Mouse (Mus musculus) bone marrow, adult 2 months (tissue): ENCODE results near the gene Tab1. TPM values are rescaled to one million over a fixed set of nuclear protein-coding genes. Genes with fewer than 3 reads are reported as not detected.

Experiments used
- H3K27ac ChIP-seq: fragments of 200-500 bp; 2 replicates; pipeline ENCODE4 v1.5.1; 2012; ENCODE audit warnings: low read depth, mild to moderate bottlenecking, control low read depth, inconsistent platforms, low read length; ENCODE audit not compliant: control insufficient read depth, poor library complexity, insufficient read depth
- H3K4me1 ChIP-seq: fragments of 200-500 bp; 2 replicates; pipeline ENCODE4 v1.6.1; 2011; ENCODE audit warnings: low read length; ENCODE audit not compliant: control insufficient read depth, insufficient read depth
- H3K4me3 ChIP-seq: fragments of 200-500 bp; replicated peaks from 2 replicates; pipeline ENCODE3; 2011; ENCODE audit warnings: mild to moderate bottlenecking, low read depth, low read length, control low read depth; ENCODE audit not compliant: control insufficient read depth
- CTCF ChIP-seq: fragments of 200-500 bp; IDR thresholded peaks from 2 replicates; pipeline ENCODE4 v1.5.1; 2011; ENCODE audit warnings: low read length, control low read depth; ENCODE audit not compliant: control insufficient read depth, insufficient read depth
- POLR2A ChIP-seq: fragments of 200-500 bp; IDR thresholded peaks from 2 replicates; pipeline ENCODE4 v1.6.1; 2011; ENCODE audit warnings: low read depth, mild to moderate bottlenecking, control low read depth, low read length, borderline replicate concordance; ENCODE audit not compliant: control insufficient read depth
- WGBS: fragments of 180-500 bp; shearing (Covaris S2); methylation state at CpG from one replicate; pipeline ENCODE4 v1.1.7; 2018; 5-methylcytosine and 5-hydroxymethylcytosine counted together
- polyA plus RNA-seq: library from polyadenylated mRNA; stranded (reverse); fragments of >200 nt; gene quantifications from 2 replicates; pipeline ENCODE4 v1.2.4, GENCODE M21; 2011; ENCODE audit warnings: low replicate concordance; ENCODE audit not compliant: missing spikeins, insufficient read depth, insufficient read length

The Tab1 gene
- polyA plus RNA-seq, 1 experiment: 26.6 TPM

DNA sequence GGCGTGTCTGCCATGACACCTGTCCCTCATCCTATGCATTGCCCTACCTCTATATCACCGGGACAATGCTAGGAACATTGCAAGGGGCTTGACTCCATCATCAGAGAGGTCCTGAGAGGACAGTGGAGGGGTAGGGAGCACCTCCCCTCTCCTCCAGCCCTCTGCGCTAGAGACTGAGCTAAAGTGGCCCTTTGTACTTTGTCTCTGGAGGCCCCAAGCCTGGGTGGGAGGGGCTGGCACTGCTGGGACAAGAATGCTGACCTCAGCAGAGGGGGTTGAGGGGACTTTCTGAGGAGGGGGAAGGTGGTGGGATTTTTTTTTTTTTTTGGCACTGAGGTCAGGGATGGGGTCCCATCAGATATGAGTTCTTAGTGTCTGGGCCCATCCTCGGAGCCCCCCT, 57.1 kb downstream of the Tab1 start:
- Histone ChIP-seq H3K27ac (no peak overlapping the region), H3K4me3 (no peak overlapping the region), H3K4me1 (no peaks in the 10 kb centered on the region)
- WGBS: 81% methylated on average over 4 of the region's 4 CpGs
- no peak for TF ChIP-seq POLR2A
- TF ChIP-seq CTCF: no peak

DNA sequence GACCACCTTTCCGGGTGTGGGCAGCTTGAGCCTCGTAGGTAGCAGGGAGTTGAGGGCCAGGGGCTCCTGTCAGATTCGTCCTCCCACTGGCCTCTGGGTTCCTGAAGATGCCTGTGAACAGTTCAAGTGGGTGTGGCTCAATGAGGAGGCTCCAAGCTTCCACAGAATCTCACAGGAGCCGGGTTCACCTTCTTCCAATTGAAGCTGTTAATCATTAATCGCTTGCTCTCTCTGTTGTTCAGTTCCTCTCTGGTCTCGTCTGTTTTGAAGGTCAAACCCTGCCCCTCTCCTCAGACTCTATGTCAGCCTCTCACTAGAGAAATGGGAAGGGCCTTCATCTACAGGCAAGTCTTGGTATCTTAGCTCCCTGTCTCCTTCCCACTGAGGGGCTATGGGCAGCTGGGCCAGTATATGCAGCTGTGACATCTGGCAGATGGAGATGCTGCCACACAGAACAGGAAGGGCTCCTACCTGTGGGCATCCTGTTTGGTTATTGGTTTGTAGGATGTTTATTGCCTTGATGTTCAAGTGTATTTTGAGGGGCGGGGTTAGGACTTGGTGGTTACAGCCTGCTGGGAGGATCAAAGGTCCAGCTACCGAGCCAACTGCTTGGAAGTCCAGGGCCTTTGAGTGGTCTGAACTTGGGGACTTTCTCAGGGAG, 58.8 kb downstream of the Tab1 start:
- Histone ChIP-seq H3K4me3 (no peak overlapping the region), H3K27ac (no peak overlapping the region), H3K4me1 (no peaks in the 10 kb centered on the region)
- TF ChIP-seq POLR2A (no peak), CTCF (no peak)
- 59% methylated on average over 8 of the region's 8 CpGs for WGBS

DNA sequence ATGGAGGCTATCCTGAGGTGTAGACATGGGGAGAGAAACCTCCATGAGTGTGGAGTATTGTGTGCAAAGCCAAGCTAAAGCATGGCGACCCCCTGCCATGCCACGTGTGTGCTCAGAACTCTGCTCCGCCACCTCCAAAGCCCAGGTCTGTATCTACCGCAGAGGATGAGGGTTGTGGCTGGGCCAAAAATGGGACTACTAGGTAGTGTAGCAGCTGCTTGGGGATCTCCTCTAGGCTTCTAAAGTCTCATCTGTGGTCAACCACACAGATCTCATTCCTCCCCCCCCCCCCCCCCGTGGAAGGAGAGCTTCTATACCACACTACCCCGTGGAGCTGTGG, 59.3 kb downstream of the Tab1 start:
- Histone ChIP-seq H3K27ac (no peak overlapping the region), H3K4me3 (no peak overlapping the region), H3K4me1 (no peaks in the 10 kb centered on the region)
- 51% methylated on average over 6 of the region's 6 CpGs for WGBS
- TF ChIP-seq POLR2A: no peak
- TF ChIP-seq CTCF: no peak

DNA sequence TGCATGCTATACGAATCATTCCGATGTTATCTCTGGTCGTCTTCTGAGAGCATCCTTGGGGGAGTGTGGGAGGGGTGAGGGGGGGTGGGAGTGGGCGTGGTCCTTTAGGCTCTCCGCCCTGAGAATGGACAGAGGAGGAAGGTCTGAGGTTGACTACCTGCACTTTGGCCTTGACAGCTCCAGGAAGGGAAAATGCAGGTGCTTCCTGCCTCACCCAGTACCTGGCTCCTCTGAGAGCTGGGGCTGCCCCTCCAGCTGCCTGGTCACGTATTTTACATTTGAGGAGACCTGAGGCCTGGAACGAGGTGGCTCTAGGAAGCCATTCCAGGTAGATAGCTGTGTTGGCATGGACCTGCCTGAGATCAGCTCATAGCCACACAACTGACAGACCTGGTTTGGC, 59.9 kb downstream of the Tab1 start:
- 37% methylated on average over 7 of the region's 7 CpGs for WGBS
- Histone ChIP-seq H3K27ac (no peak overlapping the region), H3K4me1 (no peaks in the 10 kb centered on the region), H3K4me3 (no peak overlapping the region)
- TF ChIP-seq CTCF (no peak), POLR2A (no peak)

GRCm38 (mm10) chr15:80199556-80199955, 66.6 kb downstream of the Tab1 start:
- Histone ChIP-seq H3K27ac (no peak overlapping the region), H3K4me1 (no peaks in the 10 kb centered on the region), H3K4me3 (no peak overlapping the region)
- no peak for TF ChIP-seq POLR2A
- TF ChIP-seq CTCF: no peak
- 79% methylated on average over 2 of the region's 2 CpGs for WGBS

DNA sequence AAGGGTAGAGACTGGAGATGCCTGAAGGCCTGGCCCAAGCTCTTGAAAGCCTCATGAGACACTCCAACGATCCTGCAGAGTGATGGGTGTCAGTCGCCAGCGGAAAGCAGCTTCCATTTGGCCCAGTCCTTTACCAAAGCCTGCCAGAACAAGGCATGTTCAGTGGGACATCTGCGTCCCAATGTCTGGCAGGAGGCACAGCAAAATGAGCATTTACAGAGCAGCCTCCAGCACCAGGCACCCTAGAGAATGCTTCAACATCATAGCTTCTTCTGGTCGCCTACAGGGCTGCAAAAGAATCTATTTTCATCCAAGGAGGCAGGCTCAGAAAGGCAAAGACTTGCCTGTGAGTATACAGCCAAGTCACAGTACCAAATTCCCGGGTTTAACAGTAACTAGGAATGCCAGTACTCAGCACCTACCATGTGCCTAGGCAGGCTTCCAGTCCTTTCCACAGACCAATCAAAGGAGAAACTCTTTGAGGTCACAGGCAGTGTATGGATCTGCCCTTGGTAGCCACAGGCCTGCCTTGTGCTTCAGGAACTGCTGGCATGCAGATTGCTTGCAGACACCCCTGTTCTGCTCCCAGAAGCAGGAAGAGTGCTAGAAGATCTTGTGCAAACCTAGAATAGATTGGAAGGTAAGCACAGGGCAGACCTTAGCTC, 69.3 kb downstream of the Tab1 start:
- TF ChIP-seq POLR2A: no peak
- no peak for TF ChIP-seq CTCF
- WGBS: 69% methylated on average over 6 of the region's 6 CpGs
- H3K4me3 ChIP-seq: no peak overlapping the region

DNA sequence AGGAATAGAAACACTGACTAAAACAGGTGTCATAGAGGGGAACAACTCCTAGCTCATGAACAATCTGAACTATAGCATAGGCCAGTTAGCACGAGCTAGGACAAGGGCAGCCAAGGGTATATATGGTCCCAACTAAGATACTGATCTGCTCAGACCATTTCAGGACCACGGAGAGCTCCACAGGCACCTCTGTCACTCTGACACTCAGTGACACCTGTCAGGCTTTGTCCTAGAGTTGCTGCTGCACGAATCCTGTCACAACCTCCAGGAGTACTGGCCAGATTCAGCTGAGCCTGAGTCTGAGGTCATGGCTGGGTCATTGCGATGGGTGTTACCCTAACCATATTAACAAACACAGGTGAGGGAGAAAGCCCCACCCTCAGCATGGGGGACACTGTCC, 70.5 kb downstream of the Tab1 start:
- Histone ChIP-seq H3K4me1 (no peaks in the 10 kb centered on the region), H3K4me3 (no peak overlapping the region), H3K27ac (no peak overlapping the region)
- 25% methylated on average over 4 of the region's 4 CpGs for WGBS
- no peak for TF ChIP-seq POLR2A
- TF ChIP-seq CTCF: no peak

More for the DNA sequence above, 69.3 kb downstream of the Tab1 start:
- no peak overlapping the region for H3K27ac ChIP-seq
- H3K4me1 ChIP-seq: no peaks in the 10 kb centered on the region

- Histone ChIP-seq H3K27ac (no peak overlapping the region), H3K4me3 (no peak overlapping the region), H3K4me1 (no peaks in the 10 kb centered on the region)
- 71% methylated on average over 3 of the region's 3 CpGs for WGBS
- TF ChIP-seq CTCF (no peak), POLR2A (no peak)
These were observed 73.2 kb downstream of the Tab1 start for GRCm38 (mm10) chr15:80206057-80206565.
